Mouse (Mus musculus): ENCODE data around the gene Majin. TPM values are rescaled to one million over a fixed set of nuclear protein-coding genes. Genes with fewer than 3 reads are reported as not detected.

The Majin gene
- polyA plus RNA-seq, 1 experiment from 2014 or later = not detected

DNA sequence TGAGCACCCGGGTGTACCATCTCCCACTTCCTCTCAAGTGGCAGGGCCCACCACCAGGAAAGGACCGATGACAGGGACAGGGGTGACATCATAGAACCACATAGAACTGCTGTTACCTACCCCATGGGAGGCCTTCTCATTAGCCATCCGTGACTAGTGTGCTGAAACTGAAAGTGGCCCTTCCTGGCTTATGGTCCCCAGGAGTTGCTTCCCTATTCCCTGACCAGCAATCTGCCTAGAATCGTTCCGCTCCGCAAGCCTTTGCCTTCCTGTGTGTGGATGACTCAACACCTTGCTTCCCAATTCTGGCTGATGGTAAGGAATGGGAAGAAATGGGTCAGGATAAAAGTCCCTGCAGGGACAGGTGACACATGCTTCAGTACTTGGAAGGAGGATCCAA, 27.0 kb upstream of the Majin start:
- WGBS = 84% methylated on average over 6 of the region's 6 CpGs
- ATAC-seq (no peak), DNase-seq (ENCODE audit: low spot score) (no peak)

DNA sequence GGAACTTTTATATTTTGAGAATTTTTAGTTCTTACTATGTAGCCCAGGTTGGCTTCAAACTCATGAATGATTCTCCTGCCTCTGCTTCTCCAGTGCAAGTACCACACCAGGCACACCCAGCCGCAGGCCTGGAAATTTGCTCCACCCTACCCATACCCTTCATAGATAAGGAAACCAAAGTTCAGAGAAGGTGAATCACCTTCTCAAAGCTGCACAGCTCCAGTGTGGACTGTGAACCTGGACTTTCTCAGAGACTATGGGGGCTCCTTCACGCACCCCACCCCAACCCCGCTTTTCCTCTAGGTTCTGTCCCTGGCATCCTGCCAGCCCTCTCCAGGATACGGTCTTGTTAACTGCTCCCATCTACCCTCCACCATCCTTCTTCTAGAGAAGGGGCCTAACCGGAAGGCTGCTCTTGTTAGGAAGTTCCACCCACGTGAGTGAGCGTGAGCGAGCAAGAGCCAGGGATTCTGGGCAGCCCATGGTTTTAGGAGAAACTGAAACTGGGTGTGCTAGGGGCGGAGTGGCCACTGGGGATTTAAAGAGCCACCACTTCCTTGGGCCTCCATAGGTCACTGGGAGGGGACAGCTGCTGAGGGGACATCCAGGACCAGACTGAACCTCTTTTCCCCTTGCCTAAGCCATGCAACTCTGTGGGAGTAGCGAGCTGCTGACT, 20.2 kb upstream of the Majin start:
- no peak overlapping the region for H3K9ac ChIP-seq (ENCODE audit: low read length)
- ATAC-seq = no peak
- no peaks in the 10 kb centered on the region for H3K4me1 ChIP-seq (ENCODE audit: control insufficient read depth, insufficient read depth, low read length)
- no peak for DNase-seq (ENCODE audit: low spot score)
- 74% methylated on average over 10 of the region's 10 CpGs for WGBS
- no peaks in the 10 kb centered on the region for H3K27me3 ChIP-seq (replicated peaks; ENCODE audit: control insufficient read depth, insufficient read depth, low read length)
- H3K9me3 ChIP-seq (replicated peaks; ENCODE audit: control insufficient read depth, low read length) = no peaks in the 10 kb centered on the region
- H3K27ac ChIP-seq (ENCODE audit: low read depth, low read length) = no peak overlapping the region
- H3K4me2 ChIP-seq (ENCODE audit: low read length) = no peak overlapping the region
- no peak overlapping the region for H3K4me3 ChIP-seq (ENCODE audit: low read depth, low read length)
- no peaks in the 10 kb centered on the region for H3K36me3 ChIP-seq (ENCODE audit: control insufficient read depth, insufficient read depth, low read length)

More for the DNA sequence above, 27.0 kb upstream of the Majin start:
- Histone ChIP-seq H3K36me3 (ENCODE audit: control insufficient read depth, insufficient read depth, low read length) (no peaks in the 10 kb centered on the region), H3K4me3 (ENCODE audit: low read depth, low read length) (no peak overlapping the region), H3K27ac (ENCODE audit: low read depth, low read length) (no peak overlapping the region), H3K4me2 (ENCODE audit: low read length) (no peak overlapping the region), H3K9ac (ENCODE audit: low read length) (no peak overlapping the region), H3K4me1 (ENCODE audit: control insufficient read depth, insufficient read depth, low read length) (no peaks in the 10 kb centered on the region), H3K9me3 (replicated peaks; ENCODE audit: control insufficient read depth, low read length) (no peaks in the 10 kb centered on the region), H3K27me3 (replicated peaks; ENCODE audit: control insufficient read depth, insufficient read depth, low read length) (no peaks in the 10 kb centered on the region)

DNA sequence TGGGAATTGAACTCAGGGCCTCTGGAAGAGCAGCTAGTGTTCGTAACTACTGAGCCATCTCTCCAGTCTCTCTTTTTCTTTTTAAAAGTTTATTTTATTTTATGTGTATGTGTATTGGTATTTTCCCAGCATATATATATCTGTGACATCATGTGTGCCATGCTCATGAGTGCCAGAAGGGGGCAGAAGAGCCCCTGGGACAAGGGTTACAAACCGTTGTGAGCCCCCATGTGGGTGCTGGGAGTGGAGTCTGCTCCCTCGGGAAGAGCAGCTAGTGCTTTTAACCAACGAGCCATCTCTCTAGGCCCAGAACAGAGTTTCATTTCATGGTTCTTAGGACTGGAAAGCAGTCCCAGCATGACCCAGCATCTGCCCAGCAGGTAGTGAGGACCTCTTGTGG, 17.4 kb upstream of the Majin start:
- no peak overlapping the region for H3K9ac ChIP-seq (ENCODE audit: low read length)
- H3K4me1 ChIP-seq (ENCODE audit: control insufficient read depth, insufficient read depth, low read length) = no peaks in the 10 kb centered on the region
- H3K9me3 ChIP-seq (replicated peaks; ENCODE audit: control insufficient read depth, low read length) = no peaks in the 10 kb centered on the region
- no peaks in the 10 kb centered on the region for H3K27me3 ChIP-seq (replicated peaks; ENCODE audit: control insufficient read depth, insufficient read depth, low read length)
- H3K27ac ChIP-seq (ENCODE audit: low read depth, low read length) = no peak overlapping the region
- WGBS = 79% methylated on average over 4 of the region's 4 CpGs
- no peak for ATAC-seq
- no peaks in the 10 kb centered on the region for H3K36me3 ChIP-seq (ENCODE audit: control insufficient read depth, insufficient read depth, low read length)
- H3K4me3 ChIP-seq (ENCODE audit: low read depth, low read length) = no peak overlapping the region
- DNase-seq (ENCODE audit: low spot score) = no peak
- no peak overlapping the region for H3K4me2 ChIP-seq (ENCODE audit: low read length)

DNA sequence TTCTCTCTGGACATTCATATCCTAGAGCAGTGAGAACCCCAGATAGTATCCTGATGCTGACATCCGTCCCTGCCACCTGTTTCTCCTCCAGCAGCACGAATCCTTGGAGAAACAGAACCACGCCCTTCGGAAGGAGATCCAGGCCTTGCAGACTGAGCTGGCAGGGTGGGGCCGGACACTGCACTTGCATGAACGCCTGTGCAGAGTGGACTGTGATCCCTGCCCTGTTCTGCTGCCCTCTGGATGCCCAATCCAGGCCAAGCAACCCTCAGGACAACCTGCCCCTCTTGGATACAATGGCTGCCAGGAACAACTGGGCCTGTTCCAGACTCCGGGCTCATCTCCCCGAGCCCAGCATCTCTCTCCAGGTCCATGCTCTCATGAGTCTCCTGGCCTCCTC, 13.0 kb upstream of the Majin start:
- no peak overlapping the region for H3K27ac ChIP-seq (ENCODE audit: low read depth, low read length)
- H3K27me3 ChIP-seq (replicated peaks; ENCODE audit: control insufficient read depth, insufficient read depth, low read length) = no peaks in the 10 kb centered on the region
- DNase-seq (ENCODE audit: low spot score) (no peak), ATAC-seq (no peak)
- H3K4me1 ChIP-seq (ENCODE audit: control insufficient read depth, insufficient read depth, low read length) = no peaks in the 10 kb centered on the region
- 77% methylated on average over 8 of the region's 8 CpGs for WGBS
- no peak overlapping the region for H3K9ac ChIP-seq (ENCODE audit: low read length)
- H3K4me2 ChIP-seq (ENCODE audit: low read length) = no peak overlapping the region
- no peak overlapping the region for H3K4me3 ChIP-seq (ENCODE audit: low read depth, low read length)
- H3K9me3 ChIP-seq (replicated peaks; ENCODE audit: control insufficient read depth, low read length) = no peaks in the 10 kb centered on the region
- no peaks in the 10 kb centered on the region for H3K36me3 ChIP-seq (ENCODE audit: control insufficient read depth, insufficient read depth, low read length)

DNA sequence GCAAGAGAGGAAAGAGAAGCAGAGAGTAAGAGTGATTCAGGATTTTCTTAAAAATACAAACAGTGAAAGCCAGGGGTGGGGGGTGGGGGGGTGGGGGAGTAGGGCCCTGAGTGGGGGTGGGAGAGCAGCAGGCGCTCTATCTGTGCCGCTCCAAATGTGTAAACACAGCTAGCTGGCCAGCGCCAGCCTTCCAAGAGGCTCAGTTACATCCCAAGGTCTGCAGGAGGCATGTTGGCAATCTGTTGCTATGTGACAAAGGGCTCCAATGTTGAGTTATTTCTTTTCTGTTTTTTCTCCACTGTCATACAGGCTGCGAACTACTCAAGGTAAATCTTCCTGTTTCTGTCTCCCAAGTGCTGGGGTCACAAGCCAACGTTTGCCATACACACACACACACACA, 9.4 kb upstream of the Majin start:
- ATAC-seq (no peak), DNase-seq (ENCODE audit: low spot score) (no peak)
- no peaks in the 10 kb centered on the region for H3K4me1 ChIP-seq (ENCODE audit: control insufficient read depth, insufficient read depth, low read length)
- no peak overlapping the region for H3K9ac ChIP-seq (ENCODE audit: low read length)
- no peaks in the 10 kb centered on the region for H3K36me3 ChIP-seq (ENCODE audit: control insufficient read depth, insufficient read depth, low read length)
- no peaks in the 10 kb centered on the region for H3K9me3 ChIP-seq (replicated peaks; ENCODE audit: control insufficient read depth, low read length)
- H3K27me3 ChIP-seq (replicated peaks; ENCODE audit: control insufficient read depth, insufficient read depth, low read length) = no peaks in the 10 kb centered on the region
- H3K4me2 ChIP-seq (ENCODE audit: low read length) = no peak overlapping the region
- 76% methylated on average over 5 of the region's 5 CpGs for WGBS
- H3K4me3 ChIP-seq (ENCODE audit: low read depth, low read length) = no peak overlapping the region
- H3K27ac ChIP-seq (ENCODE audit: low read depth, low read length) = no peak overlapping the region

DNA sequence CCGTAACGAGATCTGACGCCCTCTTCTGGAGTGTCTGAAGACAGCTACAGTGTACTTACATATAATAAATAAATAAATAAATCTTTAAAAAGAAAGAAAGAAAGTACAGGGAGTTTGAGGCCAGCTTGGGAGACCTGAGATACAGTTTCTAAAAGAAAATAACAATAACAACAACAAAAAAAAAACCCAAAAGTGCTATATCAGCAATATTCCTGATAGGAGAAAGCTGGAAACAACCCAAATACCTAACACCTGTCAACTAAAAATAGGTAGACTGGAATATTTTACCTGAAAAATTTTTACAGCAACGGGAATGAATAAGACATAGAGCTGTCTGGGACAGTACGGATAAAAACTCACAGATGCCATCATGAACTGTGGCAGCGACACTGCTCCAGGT, 5.4 kb upstream of the Majin start:
- 89% methylated on average over 6 of the region's 6 CpGs for WGBS

DNA sequence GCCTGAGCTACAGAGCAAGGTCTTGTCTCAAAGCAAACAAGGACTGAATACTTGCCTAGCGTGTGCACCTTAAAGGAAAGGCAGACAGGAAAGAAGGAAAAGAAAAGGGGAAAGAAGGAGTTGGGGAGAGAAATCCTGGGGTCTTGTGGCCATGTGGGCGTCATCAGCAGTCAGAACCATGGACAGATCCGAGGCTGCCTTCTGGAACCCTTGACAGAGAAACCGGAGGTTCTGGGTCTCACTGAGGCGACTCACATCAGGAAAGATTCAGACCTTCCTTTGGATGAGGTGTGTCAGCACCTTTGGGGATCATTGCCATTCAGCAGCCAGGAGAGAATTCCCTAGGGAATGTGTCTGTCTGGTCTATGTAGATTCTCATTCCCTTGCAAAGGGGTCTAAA, 2.6 kb upstream of the Majin start:
- Histone ChIP-seq H3K4me3 (ENCODE audit: low read depth, low read length) (no peak overlapping the region), H3K27me3 (replicated peaks; ENCODE audit: control insufficient read depth, insufficient read depth, low read length) (no peaks in the 10 kb centered on the region), H3K9ac (ENCODE audit: low read length) (no peak overlapping the region), H3K27ac (ENCODE audit: low read depth, low read length) (no peak overlapping the region), H3K36me3 (ENCODE audit: control insufficient read depth, insufficient read depth, low read length) (no peaks in the 10 kb centered on the region), H3K9me3 (replicated peaks; ENCODE audit: control insufficient read depth, low read length) (no peaks in the 10 kb centered on the region), H3K4me1 (ENCODE audit: control insufficient read depth, insufficient read depth, low read length) (no peaks in the 10 kb centered on the region), H3K4me2 (ENCODE audit: low read length) (no peak overlapping the region)
- no peak for DNase-seq (ENCODE audit: low spot score)
- WGBS = 27% methylated on average over 5 of the region's 5 CpGs
- no peak for ATAC-seq

More for the DNA sequence above, 5.4 kb upstream of the Majin start:
- Histone ChIP-seq H3K4me2 (ENCODE audit: low read length) (no peak overlapping the region), H3K9ac (ENCODE audit: low read length) (no peak overlapping the region), H3K4me1 (ENCODE audit: control insufficient read depth, insufficient read depth, low read length) (no peaks in the 10 kb centered on the region), H3K9me3 (replicated peaks; ENCODE audit: control insufficient read depth, low read length) (no peaks in the 10 kb centered on the region), H3K27me3 (replicated peaks; ENCODE audit: control insufficient read depth, insufficient read depth, low read length) (no peaks in the 10 kb centered on the region), H3K27ac (ENCODE audit: low read depth, low read length) (no peak overlapping the region), H3K4me3 (ENCODE audit: low read depth, low read length) (no peak overlapping the region), H3K36me3 (ENCODE audit: control insufficient read depth, insufficient read depth, low read length) (no peaks in the 10 kb centered on the region)
- no peak for ATAC-seq
- DNase-seq (ENCODE audit: low spot score) = no peak

DNA sequence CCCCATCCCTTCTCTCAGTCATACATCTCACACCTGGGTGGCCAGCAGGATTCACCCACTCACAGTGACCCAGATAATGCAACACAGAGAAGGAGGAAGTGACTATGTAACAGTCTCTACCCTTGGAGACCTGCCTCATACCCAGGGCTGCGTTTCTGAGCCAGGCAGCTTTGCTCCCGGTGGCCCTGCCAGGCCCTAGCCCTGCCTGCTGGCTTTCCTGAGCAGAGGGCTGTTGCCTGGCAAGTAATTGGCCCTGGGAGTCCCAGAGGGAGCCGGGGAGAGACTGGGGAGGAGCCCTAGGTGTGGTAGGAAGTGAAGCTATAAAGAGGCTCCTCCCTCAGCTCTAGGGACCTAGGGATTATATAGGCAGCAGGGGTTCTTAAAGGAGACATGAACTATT, 1.7 kb upstream of the Majin start:
- Histone ChIP-seq H3K27me3 (replicated peaks; ENCODE audit: control insufficient read depth, insufficient read depth, low read length) (no peaks in the 10 kb centered on the region), H3K27ac (ENCODE audit: low read depth, low read length) (no peak overlapping the region), H3K4me1 (ENCODE audit: control insufficient read depth, insufficient read depth, low read length) (no peaks in the 10 kb centered on the region), H3K9ac (ENCODE audit: low read length) (no peak overlapping the region), H3K4me3 (ENCODE audit: low read depth, low read length) (no peak overlapping the region), H3K9me3 (replicated peaks; ENCODE audit: control insufficient read depth, low read length) (no peaks in the 10 kb centered on the region), H3K36me3 (ENCODE audit: control insufficient read depth, insufficient read depth, low read length) (no peaks in the 10 kb centered on the region), H3K4me2 (ENCODE audit: low read length) (no peak overlapping the region)
- 24% methylated on average over 3 of the region's 3 CpGs for WGBS
- no peak for ATAC-seq
- DNase-seq (ENCODE audit: low spot score) = no peak

DNA sequence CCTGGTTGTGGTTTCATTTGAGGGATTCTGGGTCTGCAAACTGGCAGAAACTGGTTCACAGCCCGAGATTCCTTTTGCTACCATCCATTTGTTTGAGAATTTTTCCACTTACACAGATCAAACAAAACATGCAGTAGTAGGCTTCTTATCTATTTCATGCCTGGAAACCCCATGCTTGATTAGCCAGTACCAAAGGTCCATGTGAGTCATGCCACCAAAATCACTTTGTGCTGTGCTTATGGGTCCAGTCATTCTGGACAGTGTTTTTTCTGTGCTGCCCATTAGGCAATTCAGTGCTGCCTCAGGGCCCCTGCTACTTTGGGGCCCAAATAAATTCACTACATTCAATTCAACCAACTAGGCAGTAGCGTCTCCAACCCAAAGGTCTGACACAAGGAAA, 20.1 kb downstream of the Majin start:
- Histone ChIP-seq H3K9me3 (replicated peaks; ENCODE audit: control insufficient read depth, low read length) (no peaks in the 10 kb centered on the region), H3K27ac (ENCODE audit: low read depth, low read length) (no peak overlapping the region), H3K4me2 (ENCODE audit: low read length) (no peak overlapping the region), H3K9ac (ENCODE audit: low read length) (no peak overlapping the region), H3K4me1 (ENCODE audit: control insufficient read depth, insufficient read depth, low read length) (no peaks in the 10 kb centered on the region), H3K36me3 (ENCODE audit: control insufficient read depth, insufficient read depth, low read length) (no peaks in the 10 kb centered on the region), H3K4me3 (ENCODE audit: low read depth, low read length) (no peak overlapping the region), H3K27me3 (replicated peaks; ENCODE audit: control insufficient read depth, insufficient read depth, low read length) (no peaks in the 10 kb centered on the region)
- no peak for ATAC-seq
- 72% methylated on average over 2 of the region's 2 CpGs for WGBS
- DNase-seq (ENCODE audit: low spot score) = no peak
